Mouse (Mus musculus) v-Abl transformed pro-B cells (cell line): Measurements from ENCODE around the gene Acot8.

Source experiments
- in situ Hi-C, 2 experiments: fragments of 400-800 bp; cut with MboI; formaldehyde crosslinking; loops; one replicate each; pipeline ENCODE4 v1.15.1; 2025; ENCODE audit not compliant: unreplicated experiment in 2 of 2

Acot8 gene

DNA sequence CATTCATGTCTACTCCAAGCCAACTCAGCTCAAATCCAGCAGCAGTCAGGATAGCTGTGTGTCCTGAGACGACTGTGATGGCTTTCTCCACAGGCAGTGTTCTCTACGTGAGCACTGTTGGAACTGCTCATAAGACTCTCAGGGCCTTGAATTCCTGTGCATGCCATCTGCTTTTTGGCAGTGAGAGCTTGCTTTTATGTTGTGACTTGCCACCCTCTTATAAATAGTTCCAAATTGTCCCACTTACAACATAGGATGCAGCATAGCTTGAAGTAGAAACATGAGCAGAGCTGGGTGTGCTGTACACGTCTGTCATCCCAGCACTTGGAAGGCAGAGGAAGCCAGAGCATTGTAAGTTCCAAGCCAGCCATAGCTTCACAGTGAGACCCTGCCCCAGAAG is 38.8 kb downstream of the Acot8 start:
- in situ Hi-C loops = no loop called here

DNA sequence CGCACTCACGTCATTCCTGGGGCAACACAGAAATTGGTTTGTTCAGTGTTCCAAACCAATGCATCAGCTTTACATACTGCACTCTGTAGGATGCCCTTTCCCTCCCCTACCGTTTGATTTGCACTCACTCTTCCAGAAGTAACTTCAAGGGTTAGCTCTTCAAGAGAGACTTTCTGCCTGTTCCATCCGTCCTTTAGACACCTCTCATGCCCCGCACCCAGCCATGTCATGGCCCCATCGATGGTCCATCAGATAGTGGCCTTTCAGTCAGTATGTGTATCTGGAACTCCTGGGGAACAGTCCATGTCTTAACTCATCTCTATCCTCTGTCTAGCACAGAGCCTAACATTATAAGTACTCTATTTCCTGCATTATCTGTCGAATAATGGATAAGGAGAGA is 42.1 kb downstream of the Acot8 start:
- in situ Hi-C loops = no loop called here

DNA sequence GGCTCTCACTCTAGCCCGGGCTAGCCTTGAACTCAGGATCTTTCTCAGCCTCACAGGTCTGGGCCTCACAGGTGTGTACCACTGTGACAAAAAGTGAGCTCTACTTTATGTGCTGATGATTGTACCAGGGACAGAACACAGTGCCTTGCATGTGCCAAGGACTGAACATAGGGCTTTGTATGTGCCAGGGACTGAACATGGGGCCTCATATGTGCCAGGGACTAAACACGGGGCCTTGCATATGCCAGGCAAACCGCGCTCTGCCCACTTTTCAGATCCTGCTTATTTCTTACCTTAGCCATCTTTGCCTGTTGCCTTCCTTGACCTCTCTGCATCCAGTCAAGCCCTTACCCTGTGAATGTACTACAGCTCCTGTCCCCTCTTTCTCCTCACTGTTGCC is 42.7 kb downstream of the Acot8 start:
- in situ Hi-C loops = no loop called here

DNA sequence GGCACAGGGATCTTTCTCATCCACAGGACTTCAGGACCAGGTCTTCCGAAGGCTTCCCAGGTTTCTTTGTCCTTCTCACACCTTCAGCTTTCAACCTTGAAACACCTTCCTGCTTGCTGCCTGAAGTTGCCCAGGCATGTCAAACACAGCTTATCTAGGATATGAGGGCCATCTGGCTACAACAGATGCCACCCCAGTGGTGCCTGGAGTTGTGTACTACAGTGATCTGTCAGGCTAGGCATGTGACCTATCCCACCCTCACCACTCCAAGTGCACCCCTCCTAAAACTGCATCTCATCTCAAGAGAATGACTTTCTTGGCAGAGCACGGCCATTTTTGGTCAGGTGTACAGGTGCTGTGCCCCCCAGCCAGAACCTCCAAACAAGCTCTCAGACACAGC is 43.2 kb downstream of the Acot8 start:
- in situ Hi-C loops = no loop called here

- in situ Hi-C loops = no loop called here
Observed at GRCm38 (mm10) chr2:164760059-164760833, 44.4 kb downstream of the Acot8 start.

- in situ Hi-C loops = no loop called here
Observed at GRCm38 (mm10) chr2:164758692-164759091, 46.0 kb downstream of the Acot8 start.

GRCm38 (mm10) chr2:164757841-164758240 is 46.8 kb downstream of the Acot8 start:
- in situ Hi-C loops = no loop called here

DNA sequence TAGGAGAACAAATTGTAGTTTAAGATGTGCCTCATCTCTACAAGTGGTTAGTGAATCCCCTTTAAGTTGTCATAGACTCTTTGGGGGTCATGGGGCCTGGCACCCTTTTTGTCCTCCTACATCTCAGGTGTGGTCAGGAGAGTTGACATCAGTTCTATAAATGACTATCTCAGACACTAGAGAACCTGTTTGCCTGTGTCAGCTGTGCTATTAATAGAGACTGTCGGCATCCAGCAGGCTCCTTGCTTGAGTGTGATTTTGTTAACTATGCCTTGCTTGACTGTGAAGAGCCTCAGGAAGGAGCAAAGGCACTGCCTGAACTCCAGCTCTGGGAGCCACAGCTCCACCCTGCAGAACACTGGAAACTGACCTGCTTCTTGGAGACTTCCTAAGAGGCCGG is 49.9 kb downstream of the Acot8 start:
- in situ Hi-C loops = no loop called here

- in situ Hi-C loops = no loop called here
Observed at GRCm38 (mm10) chr2:164754105-164754504, 50.6 kb downstream of the Acot8 start.

- in situ Hi-C loops = no loop called here
Observed at GRCm38 (mm10) chr2:164752454-164752853, 52.2 kb downstream of the Acot8 start.

GRCm38 (mm10) chr2:164748991-164749390 is 55.7 kb downstream of the Acot8 start:
- in situ Hi-C loops = no loop called here

DNA sequence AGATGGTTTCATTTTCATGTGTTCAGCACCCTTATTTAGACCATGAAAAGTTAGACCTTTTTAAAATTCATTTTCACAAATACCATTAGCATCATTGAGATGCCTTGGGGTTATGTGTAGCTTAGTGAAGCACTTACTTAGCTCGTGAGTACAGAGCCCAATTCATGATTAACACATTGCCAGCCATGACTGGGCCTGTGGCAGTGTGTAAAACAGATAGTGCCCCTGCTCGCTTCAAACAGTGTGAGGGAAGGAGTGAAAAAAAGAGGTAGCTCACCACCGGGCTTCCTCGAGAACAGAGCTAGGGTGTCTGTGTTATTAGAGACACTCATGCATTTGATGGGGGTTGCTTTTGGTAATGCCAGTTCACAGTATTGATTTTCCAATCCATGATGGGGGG is 56.5 kb downstream of the Acot8 start:
- in situ Hi-C loops = no loop called here

GRCm38 (mm10) chr2:164746693-164747092 is 58.0 kb downstream of the Acot8 start:
- in situ Hi-C loops = no loop called here

- in situ Hi-C loops = no loop called here
Observed at GRCm38 (mm10) chr2:164745843-164746479, 58.7 kb downstream of the Acot8 start, which contains the start of the genes Wfdc3 and Dnttip1. TSS of gene Wfdc3 (minus strand) at chr2:164745931. TSS of gene Dnttip1 (plus strand) at chr2:164745983.

DNA sequence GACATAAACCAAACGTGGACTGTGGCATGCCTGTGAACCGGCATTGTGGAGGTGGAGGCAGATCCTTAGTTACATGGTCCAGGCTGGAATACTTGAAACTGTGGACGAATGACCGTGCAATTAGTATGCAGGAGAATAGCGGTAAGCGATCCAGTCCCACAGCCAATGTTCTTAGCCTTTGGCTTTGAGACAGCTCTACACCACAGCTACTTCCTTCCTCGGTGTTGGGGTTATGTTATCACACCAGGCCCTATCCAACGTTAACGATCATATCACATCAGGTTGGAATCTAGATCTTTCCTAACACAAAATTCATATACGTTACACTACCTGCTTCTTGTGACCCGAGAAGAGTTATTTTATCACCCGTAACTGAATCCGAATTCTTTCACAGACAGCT is 59.7 kb downstream of the Acot8 start:
- in situ Hi-C loops = no loop called here
